Mouse (Mus musculus) cerebellum, adult 2 months (tissue): ENCODE measurements around the gene Srxn1. TPM values are rescaled to one million over a fixed set of nuclear protein-coding genes. Genes with fewer than 3 reads are reported as not detected.

Experiments used
- DNase-seq, 2 experiments: peaks; one replicate each; pipeline ENCODE4 v3.0.0; 2021
- H3K27ac ChIP-seq: fragments of 200-500 bp; 2 replicates; pipeline ENCODE4 v1.5.1; 2012; ENCODE audit warnings: low read length, control low read depth, inconsistent platforms; ENCODE audit not compliant: insufficient read depth
- H3K27me3 ChIP-seq: fragments of 200-500 bp; 2 replicates; pipeline ENCODE4 v1.6.1; 2012; ENCODE audit warnings: inconsistent platforms, mild to moderate bottlenecking, low read length, moderate library complexity; ENCODE audit not compliant: control insufficient read depth, insufficient read depth
- H3K4me1 ChIP-seq: fragments of 200-500 bp; 2 replicates; pipeline ENCODE4 v1.6.1; 2011; ENCODE audit warnings: low read length; ENCODE audit not compliant: control insufficient read depth, insufficient read depth
- H3K4me3 ChIP-seq: fragments of 200-500 bp; replicated peaks from 2 replicates; pipeline ENCODE3; 2011; ENCODE audit warnings: mild to moderate bottlenecking, low read depth, low read length, control low read depth; ENCODE audit not compliant: insufficient read depth
- CTCF ChIP-seq: fragments of 200-500 bp; IDR thresholded peaks from 2 replicates; pipeline ENCODE4 v1.5.1; 2011; ENCODE audit warnings: low read depth, mild to moderate bottlenecking, control low read depth, low read length, moderate library complexity, borderline replicate concordance; ENCODE audit not compliant: insufficient read depth
- POLR2A ChIP-seq: fragments of 200-500 bp; IDR thresholded peaks from 2 replicates; pipeline ENCODE4 v1.6.1; 2011; ENCODE audit warnings: low read length, control low read depth, borderline replicate concordance; ENCODE audit not compliant: insufficient read depth
- whole genome bisulfite sequencing: fragments of 180-500 bp; shearing (Covaris S2); methylation state at CpG from one replicate; pipeline ENCODE4 v1.1.7; 2018; 5-methylcytosine and 5-hydroxymethylcytosine counted together
- polyA plus RNA-seq: library from polyadenylated mRNA; depleted of rRNA; stranded (reverse); fragments of >200 nt; gene quantifications from 2 replicates; pipeline ENCODE4 v1.2.3, GENCODE M21; 2012; rRNA removed

The Srxn1 gene
- polyA plus RNA-seq, 1 experiment = 138 TPM

- no peak overlapping the region for H3K27ac ChIP-seq
- H3K27me3 ChIP-seq = no peaks in the 10 kb centered on the region
- no peak overlapping the region for H3K4me3 ChIP-seq
- DNase-seq = no peak
- no peaks in the 10 kb centered on the region for H3K4me1 ChIP-seq
- no peak for TF ChIP-seq CTCF
- TF ChIP-seq POLR2A = no peak
- 97% methylated on average over 1 of the region's 1 CpGs for WGBS
Measured at GRCm38 (mm10) chr2:152159487-152159886, 54.2 kb downstream of the Srxn1 start.

Other genes with a start within 250 kb of the Srxn1 start
- 0.23 and 0.25 TPM in 2 replicates for gene Angpt4, start 194.3 kb upstream of the Srxn1 start, polyA plus RNA-seq
- gene Fam110a, start 125.3 kb upstream of the Srxn1 start, polyA plus RNA-seq = 8.3 and 8.9 TPM in 2 replicates
- gene Slc52a3, start 109.0 kb upstream of the Srxn1 start, polyA plus RNA-seq = 2.1 and 2.6 TPM in 2 replicates
- gene Scrt2, start 24.0 kb upstream of the Srxn1 start, polyA plus RNA-seq = 14.8 and 15.4 TPM in 2 replicates
- gene Tcf15, start 38.0 kb downstream of the Srxn1 start, polyA plus RNA-seq = 2.6 TPM in 2 replicates
- 70.2 and 73.1 TPM in 2 replicates for gene Csnk2a1, start 121.3 kb downstream of the Srxn1 start, polyA plus RNA-seq
- gene Tbc1d20, start 188.3 kb downstream of the Srxn1 start, polyA plus RNA-seq = 38.7 and 40.9 TPM in 2 replicates
- gene Rbck1, start 227.1 kb downstream of the Srxn1 start, polyA plus RNA-seq = 205 and 208 TPM in 2 replicates
- gene Trib3, start 238.5 kb downstream of the Srxn1 start, polyA plus RNA-seq = 1.1 TPM in 2 replicates